Mouse (Mus musculus) kidney, embryonic 15.5 days (tissue): ENCODE data around the gene Mapkapk5. TPM values are rescaled to one million over a fixed set of nuclear protein-coding genes. Genes with fewer than 3 reads are reported as not detected.

Experiments used
- ATAC-seq: fragments of 200-750 bp; cut with Nextera tagmentation; replicated peaks from 2 replicates; pipeline ENCODE4 v1.8.0; 2017; ENCODE audit warnings: moderate TSS enrichment; ENCODE audit not compliant: low FRiP score
- H3K27ac ChIP-seq: fragments of 300-500 bp; sonication (generic); 2 replicates; pipeline ENCODE4 v1.5.1; 2015; ENCODE audit warnings: mild to moderate bottlenecking, inconsistent platforms
- H3K27me3 ChIP-seq: fragments of 300-500 bp; sonication (generic); 2 replicates; pipeline ENCODE4 v1.6.1; 2015; ENCODE audit warnings: inconsistent platforms
- H3K36me3 ChIP-seq: fragments of 300-500 bp; sonication (generic); 2 replicates; pipeline ENCODE4 v1.6.1; 2015; ENCODE audit warnings: inconsistent platforms
- H3K4me1 ChIP-seq: fragments of 300-500 bp; sonication (generic); 2 replicates; pipeline ENCODE4 v1.6.1; 2015; ENCODE audit warnings: inconsistent platforms
- H3K4me2 ChIP-seq: fragments of 300-500 bp; sonication (generic); 2 replicates; pipeline ENCODE4 v1.6.1; 2015; ENCODE audit warnings: moderate library complexity, mild to moderate bottlenecking, inconsistent platforms
- H3K4me3 ChIP-seq: fragments of 300-500 bp; sonication (generic); replicated peaks from 2 replicates; pipeline ENCODE4 v1.5.1; 2015; ENCODE audit warnings: mild to moderate bottlenecking, inconsistent platforms
- H3K9ac ChIP-seq: fragments of 300-500 bp; sonication (generic); 2 replicates; pipeline ENCODE4 v1.6.1; 2015; ENCODE audit warnings: mild to moderate bottlenecking, inconsistent platforms
- H3K9me3 ChIP-seq: fragments of 300-500 bp; sonication (generic); replicated peaks from 2 replicates; pipeline ENCODE4 v1.6.1; 2016; ENCODE audit warnings: inconsistent platforms
- whole genome bisulfite sequencing: fragments of 180-500 bp; shearing (Covaris S2); methylation state at CpG from one replicate; pipeline ENCODE4 v1.1.7; 2015; ENCODE audit warnings: mixed read lengths; 5-methylcytosine and 5-hydroxymethylcytosine counted together
- polyA plus RNA-seq: library from polyadenylated mRNA; unstranded; fragments of >200 nt; fragmentation: Nextera tagmentation; extraction: Ambion mirVana; gene quantifications from 2 replicates; pipeline ENCODE4 v1.2.1, GENCODE M21; 2015

The Mapkapk5 gene
- polyA plus RNA-seq, 1 experiment from 2014 or later, result 42.8 TPM

DNA sequence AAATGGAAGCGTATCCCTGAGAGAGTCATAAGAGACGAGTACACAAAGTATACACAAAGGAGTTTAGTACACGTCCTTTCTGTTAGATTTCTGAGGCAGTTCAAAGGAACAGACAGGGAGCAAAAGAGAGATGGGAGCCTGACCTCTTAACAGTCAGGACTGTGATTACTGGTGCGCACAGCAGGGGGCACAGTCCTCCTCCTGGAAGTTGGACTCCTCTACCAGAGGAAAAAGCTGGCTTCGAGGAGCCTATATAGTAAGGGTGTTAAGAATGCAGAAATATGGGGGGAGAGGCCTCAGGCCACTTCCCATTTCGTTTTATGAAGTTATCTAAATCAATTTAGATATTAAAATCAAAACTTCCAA, 808 bp upstream of the Mapkapk5 start:
- peak overlapping the region; percentile 99 for H3K4me3 ChIP-seq
- ATAC-seq, result peak; percentile 33; the same call in 1 of the 2 replicates
- H3K27ac ChIP-seq, result peak overlapping the region; percentile 97
- H3K4me1 ChIP-seq, result peaks cover 29% of the 10 kb centered on the region
- no peaks in the 10 kb centered on the region for H3K36me3 ChIP-seq
- H3K27me3 ChIP-seq, result no peaks in the 10 kb centered on the region
- peak overlapping the region; percentile 86 for H3K4me2 ChIP-seq
- WGBS, result 25% methylated on average over 6 of the region's 6 CpGs
- H3K9me3 ChIP-seq, result no peaks in the 10 kb centered on the region; the same call in 1 of the 2 replicates
- H3K9ac ChIP-seq, result peak overlapping the region; percentile 99

- Histone ChIP-seq H3K27me3 (no peaks in the 10 kb centered on the region), H3K27ac (peak within 1 kb of the TSS; percentile 97), H3K4me3 (peak within 1 kb of the TSS; percentile 99), H3K36me3 (no peaks in the 10 kb centered on the region), H3K9me3 (no peaks in the 10 kb centered on the region; the same call in 1 of the 2 replicates), H3K4me1 (peaks cover 29% of the 10 kb centered on the region), H3K9ac (peak within 1 kb of the TSS; percentile 99), H3K4me2 (peak within 1 kb of the TSS; percentile 86)
- peak; percentile 65 for ATAC-seq
- WGBS, result under 1% methylated on average over 94 of the region's 97 CpGs
Observed at GRCm38 (mm10) chr5:121544910-121545792, 554 bp downstream of the Mapkapk5 start, which contains the start of the genes Adam1a and Gm42878. Adam1a (minus strand) TSS chr5:121545482. Gm42878 (minus strand) TSS chr5:121545482.

- H3K4me2 ChIP-seq, result no peak overlapping the region
- WGBS, result 69% methylated on average over 3 of the region's 3 CpGs
- no peaks in the 10 kb centered on the region for H3K27me3 ChIP-seq
- no peak overlapping the region for H3K9ac ChIP-seq
- ATAC-seq, result no peak
- H3K36me3 ChIP-seq, result peaks cover 7% of the 10 kb centered on the region
- peaks cover 29% of the 10 kb centered on the region for H3K4me1 ChIP-seq
- no peak overlapping the region for H3K27ac ChIP-seq
- H3K4me3 ChIP-seq, result no peak overlapping the region
- H3K9me3 ChIP-seq, result no peaks in the 10 kb centered on the region
Observed at GRCm38 (mm10) chr5:121543370-121543769, 2.3 kb downstream of the Mapkapk5 start.

GRCm38 (mm10) chr5:121541235-121541634, 4.5 kb downstream of the Mapkapk5 start:
- H3K4me2 ChIP-seq, result no peak overlapping the region

GRCm38 (mm10) chr5:121540066-121540465, 5.6 kb downstream of the Mapkapk5 start:
- Histone ChIP-seq H3K9me3 (no peaks in the 10 kb centered on the region), H3K9ac (no peak overlapping the region), H3K4me2 (no peak overlapping the region), H3K27me3 (no peaks in the 10 kb centered on the region), H3K4me1 (peaks cover 22% of the 10 kb centered on the region), H3K4me3 (no peak overlapping the region), H3K36me3 (peaks cover 35% of the 10 kb centered on the region), H3K27ac (no peak overlapping the region)
- WGBS, result 93% methylated on average over 5 of the region's 5 CpGs
- no peak for ATAC-seq

More at GRCm38 (mm10) chr5:121541235-121541634, 4.5 kb downstream of the Mapkapk5 start:
- ATAC-seq, result no peak
- Histone ChIP-seq H3K9ac (no peak overlapping the region), H3K4me1 (peaks cover 23% of the 10 kb centered on the region), H3K27me3 (no peaks in the 10 kb centered on the region), H3K4me3 (no peak overlapping the region), H3K36me3 (peaks cover 24% of the 10 kb centered on the region), H3K27ac (no peak overlapping the region), H3K9me3 (no peaks in the 10 kb centered on the region)
- 79% methylated on average over 7 of the region's 7 CpGs for WGBS

- Histone ChIP-seq H3K4me2 (no peak overlapping the region), H3K9ac (no peak overlapping the region), H3K36me3 (peaks cover 58% of the 10 kb centered on the region), H3K27me3 (no peaks in the 10 kb centered on the region), H3K4me1 (peaks cover 3% of the 10 kb centered on the region; the same call in 1 of the 2 replicates), H3K9me3 (no peaks in the 10 kb centered on the region), H3K4me3 (no peak overlapping the region), H3K27ac (no peak overlapping the region)
- no peak for ATAC-seq
- 86% methylated on average over 2 of the region's 2 CpGs for WGBS
Observed at GRCm38 (mm10) chr5:121537588-121537987, 8.1 kb downstream of the Mapkapk5 start.

GRCm38 (mm10) chr5:121536921-121537555, 8.7 kb downstream of the Mapkapk5 start:
- Histone ChIP-seq H3K36me3 (peaks cover 64% of the 10 kb centered on the region), H3K27ac (no peak overlapping the region), H3K27me3 (no peaks in the 10 kb centered on the region), H3K4me1 (no peaks in the 10 kb centered on the region), H3K4me2 (no peak overlapping the region), H3K9ac (no peak overlapping the region), H3K9me3 (no peaks in the 10 kb centered on the region), H3K4me3 (no peak overlapping the region)
- no peak for ATAC-seq
- 73% methylated on average over 7 of the region's 7 CpGs for WGBS

DNA sequence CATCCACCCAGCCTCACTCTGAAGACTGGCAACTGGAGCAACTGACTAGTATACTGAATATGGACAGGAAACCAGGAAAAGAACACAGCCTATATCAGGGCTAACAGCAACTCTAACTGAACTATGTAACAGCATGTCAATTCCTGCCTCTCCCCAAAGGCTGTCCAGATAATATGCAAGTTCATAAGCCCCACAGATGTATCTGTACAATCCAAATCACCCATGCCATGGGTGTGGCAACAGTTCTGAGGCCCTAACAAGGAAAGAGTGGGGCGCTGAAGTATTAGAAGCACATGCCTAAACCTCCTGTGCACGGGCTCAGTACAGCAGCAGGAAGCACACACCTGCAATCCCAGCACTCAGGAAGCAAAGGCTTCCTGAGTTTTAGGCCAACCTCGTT, 10.6 kb downstream of the Mapkapk5 start:
- H3K4me1 ChIP-seq, result no peaks in the 10 kb centered on the region
- H3K27ac ChIP-seq, result no peak overlapping the region
- no peaks in the 10 kb centered on the region for H3K9me3 ChIP-seq
- H3K36me3 ChIP-seq, result peaks cover 82% of the 10 kb centered on the region
- H3K4me3 ChIP-seq, result no peak overlapping the region
- 86% methylated on average over 3 of the region's 3 CpGs for WGBS
- no peak overlapping the region for H3K4me2 ChIP-seq
- no peaks in the 10 kb centered on the region for H3K27me3 ChIP-seq
- no peak for ATAC-seq
- no peak overlapping the region for H3K9ac ChIP-seq

GRCm38 (mm10) chr5:121534521-121534920, 11.2 kb downstream of the Mapkapk5 start:
- Histone ChIP-seq H3K4me2 (no peak overlapping the region), H3K9ac (no peak overlapping the region), H3K9me3 (no peaks in the 10 kb centered on the region), H3K4me1 (no peaks in the 10 kb centered on the region), H3K36me3 (peaks cover 86% of the 10 kb centered on the region), H3K27me3 (no peaks in the 10 kb centered on the region), H3K4me3 (no peak overlapping the region), H3K27ac (no peak overlapping the region)
- 92% methylated on average over 5 of the region's 5 CpGs for WGBS
- ATAC-seq, result no peak

- 92% methylated on average over 8 of the region's 8 CpGs for WGBS
- ATAC-seq, result no peak
- Histone ChIP-seq H3K27ac (no peak overlapping the region), H3K4me1 (no peaks in the 10 kb centered on the region), H3K9ac (no peak overlapping the region), H3K36me3 (peaks cover 90% of the 10 kb centered on the region), H3K4me3 (no peak overlapping the region), H3K9me3 (no peaks in the 10 kb centered on the region), H3K27me3 (no peaks in the 10 kb centered on the region), H3K4me2 (no peak overlapping the region)
Observed at GRCm38 (mm10) chr5:121526961-121527360, 18.7 kb downstream of the Mapkapk5 start.

- Histone ChIP-seq H3K4me3 (no peak overlapping the region), H3K27me3 (no peaks in the 10 kb centered on the region), H3K27ac (no peak overlapping the region), H3K9me3 (no peaks in the 10 kb centered on the region), H3K4me2 (no peak overlapping the region), H3K36me3 (peaks cover 90% of the 10 kb centered on the region), H3K9ac (no peak overlapping the region), H3K4me1 (no peaks in the 10 kb centered on the region)
- 85% methylated on average over 7 of the region's 7 CpGs for WGBS
- ATAC-seq, result no peak
Observed at GRCm38 (mm10) chr5:121526526-121526925, 19.2 kb downstream of the Mapkapk5 start.

DNA sequence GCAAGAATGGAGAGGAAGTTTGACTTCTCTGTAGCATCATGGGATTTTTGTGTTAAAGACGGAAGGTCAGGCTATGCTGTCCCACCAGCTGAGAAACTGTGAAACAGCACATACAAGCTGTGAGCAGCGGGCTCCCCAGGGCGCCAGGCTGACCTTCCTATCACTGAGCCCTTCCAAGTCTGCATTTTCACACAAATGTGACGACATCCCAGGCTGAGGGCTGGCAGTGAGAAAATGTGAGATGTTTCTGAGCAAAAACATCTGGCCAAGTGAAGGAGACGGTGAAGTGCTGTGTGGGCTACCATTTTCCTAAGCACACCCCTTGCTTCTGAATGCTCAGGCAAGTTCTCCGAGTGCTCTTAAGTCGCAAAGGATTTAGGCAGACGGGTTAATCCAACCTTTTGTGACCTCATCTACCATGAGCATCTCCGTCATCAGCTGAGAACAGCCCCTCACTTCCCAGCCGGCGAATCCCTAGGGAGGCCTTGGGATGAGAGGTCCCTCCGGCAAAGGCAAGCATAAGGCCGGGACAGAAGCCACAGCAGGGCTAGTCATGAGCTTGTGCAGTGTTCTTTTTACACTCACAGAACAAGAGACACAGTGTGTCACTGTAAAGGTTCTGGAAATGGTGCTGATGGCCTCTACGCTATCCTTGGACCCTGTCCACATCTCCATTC, 19.8 kb downstream of the Mapkapk5 start:
- ATAC-seq, result no peak
- H3K4me3 ChIP-seq, result no peak overlapping the region
- no peak overlapping the region for H3K9ac ChIP-seq
- H3K9me3 ChIP-seq, result no peaks in the 10 kb centered on the region
- H3K27ac ChIP-seq, result no peak overlapping the region
- 84% methylated on average over 14 of the region's 14 CpGs for WGBS
- H3K36me3 ChIP-seq, result peaks cover 90% of the 10 kb centered on the region
- no peaks in the 10 kb centered on the region for H3K27me3 ChIP-seq
- no peaks in the 10 kb centered on the region for H3K4me1 ChIP-seq
- no peak overlapping the region for H3K4me2 ChIP-seq
